Mouse (Mus musculus): ENCODE measurements around the gene Armh1.

Gene Armh1

GRCm38 (mm10) chr4:117251801-117252316, at the start of gene Armh1, which contains the start of gene Tmem53:
Gene Armh1, minus strand, starts transcription at chr4:117252125.
Gene Tmem53, plus strand, starts transcription at chr4:117251951.
- peak; percentile 85 for DNase-seq (ENCODE audit: low spot score)

DNA sequence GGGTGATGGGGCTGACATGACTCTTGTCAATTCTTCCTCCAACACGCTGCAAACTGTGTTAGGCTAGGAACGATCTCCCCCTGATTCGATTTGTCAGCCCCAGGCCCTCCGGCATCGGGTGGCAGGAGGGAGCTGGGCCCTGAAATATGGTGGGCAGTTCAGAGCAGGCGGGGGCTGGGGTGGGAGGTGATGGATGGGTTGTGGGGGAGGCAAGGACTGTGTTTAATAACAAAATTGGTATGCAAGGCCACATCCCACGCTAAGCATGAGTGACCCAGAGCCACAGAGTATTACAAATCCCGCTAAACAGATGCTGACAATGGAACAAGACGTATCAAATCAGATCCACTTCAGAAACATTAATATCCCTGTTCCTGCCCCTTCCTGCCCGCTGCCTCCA, 48.0 kb upstream of the Armh1 start:
- no peak for DNase-seq (ENCODE audit: low spot score)

DNA sequence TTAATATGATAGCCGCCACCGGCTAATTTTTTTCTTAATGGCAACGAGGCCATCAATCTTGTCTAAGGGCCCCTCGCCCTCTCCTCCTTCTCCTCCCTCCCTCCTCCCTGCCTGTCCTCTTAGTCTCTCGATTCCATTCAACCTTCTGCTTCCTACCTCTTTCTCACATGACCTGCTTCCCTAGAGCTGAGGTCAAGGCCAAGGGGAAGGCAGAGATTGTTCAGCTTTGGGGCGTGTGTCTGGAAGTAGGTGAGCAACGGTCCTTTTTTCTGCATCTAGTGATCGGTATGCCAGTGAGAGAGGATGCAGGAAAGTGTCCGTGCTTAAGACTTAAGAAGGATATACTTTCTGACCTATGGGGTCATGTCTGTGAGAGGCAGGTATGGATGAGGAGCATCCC, 45.9 kb upstream of the Armh1 start:
- DNase-seq (ENCODE audit: low spot score), result no peak

DNA sequence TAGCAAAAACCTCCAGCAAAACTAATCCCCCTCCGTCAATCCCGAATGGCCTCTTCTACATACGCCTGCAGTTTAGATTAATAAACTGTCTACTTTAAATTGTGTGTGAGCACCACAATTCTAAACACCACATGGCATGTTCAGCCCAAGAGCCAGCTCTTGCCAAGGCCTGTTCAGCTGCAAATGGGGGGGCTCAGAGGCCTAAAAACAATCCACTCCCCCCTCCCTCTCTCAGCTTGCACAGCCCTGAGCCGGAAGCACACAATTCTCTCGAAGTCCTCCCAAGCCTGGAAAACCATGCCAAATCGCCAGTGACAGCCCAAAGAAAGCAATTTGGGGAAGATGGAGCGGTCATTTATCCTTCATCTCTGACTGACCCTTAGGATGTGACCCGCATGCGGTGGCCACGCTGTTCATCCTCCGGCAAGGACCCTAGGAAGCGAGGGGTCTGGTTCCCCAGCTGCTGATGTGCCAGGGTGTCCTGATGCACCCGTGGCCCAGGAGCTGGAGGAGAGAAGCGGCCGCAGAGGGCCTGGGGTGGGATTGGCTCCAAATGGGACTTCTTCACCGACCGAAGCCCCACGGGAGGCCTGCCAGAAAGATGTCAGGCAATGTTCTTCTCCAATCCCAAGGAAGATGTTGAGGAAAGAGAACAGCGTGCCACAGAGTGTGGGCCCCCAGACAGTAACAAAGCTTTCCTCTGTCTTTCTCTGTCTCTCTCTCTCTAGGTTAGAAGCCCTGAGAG, 45.1 kb upstream of the Armh1 start:
- no peak for DNase-seq (ENCODE audit: low spot score)

DNA sequence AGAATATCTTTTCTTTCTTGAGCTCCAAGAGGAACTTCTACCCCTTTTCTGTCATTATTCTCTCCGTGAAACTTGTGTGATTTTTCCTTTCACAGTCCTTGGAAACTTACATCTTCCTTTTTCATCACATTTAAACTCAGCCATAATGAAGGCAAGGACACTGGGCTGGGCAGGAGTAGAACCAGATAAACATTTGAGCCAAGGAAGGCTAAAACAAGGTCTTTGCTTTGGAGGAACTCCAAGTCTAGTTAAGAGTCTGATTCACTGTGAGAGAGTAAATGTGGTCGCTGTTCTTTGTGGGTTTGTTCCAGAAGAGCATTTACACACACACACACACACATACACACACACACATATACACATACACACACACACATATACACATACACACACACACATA, 39.8 kb upstream of the Armh1 start:
- DNase-seq (ENCODE audit: low spot score), result no peak

- peak; percentile 67 for DNase-seq (ENCODE audit: low spot score)
Measured at GRCm38 (mm10) chr4:117288927-117289801, 37.2 kb upstream of the Armh1 start.

DNA sequence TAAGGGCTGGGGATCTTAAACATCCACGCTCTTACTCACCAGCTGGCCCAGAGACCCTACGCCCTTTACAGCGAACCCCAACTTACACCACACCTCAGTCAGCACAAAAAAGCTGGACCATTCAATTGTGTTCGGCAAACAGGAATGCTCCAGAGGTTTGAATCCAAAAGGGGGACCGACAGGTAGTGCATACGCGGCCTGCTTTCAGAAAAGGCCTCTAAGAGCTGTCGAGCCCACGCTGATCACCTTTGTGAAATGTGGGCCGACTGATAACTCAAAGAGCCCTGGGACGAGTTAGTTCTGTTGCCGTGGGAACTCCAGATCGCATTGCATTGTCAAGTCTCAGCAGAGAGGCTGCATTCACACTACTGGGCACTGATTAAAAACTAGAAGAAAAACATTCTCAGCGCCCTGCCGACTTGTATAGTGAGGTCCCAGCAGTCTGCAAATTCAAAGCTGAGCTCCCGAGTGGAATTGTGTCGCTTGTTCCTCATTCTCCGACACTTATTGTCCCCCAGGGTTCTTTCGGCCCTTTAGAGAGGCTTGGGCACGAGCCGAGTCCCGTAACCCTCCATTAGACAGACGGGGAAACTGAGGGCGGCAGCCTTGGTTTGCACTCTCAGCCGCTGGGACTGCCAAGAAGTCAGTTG, 36.5 kb upstream of the Armh1 start:
- DNase-seq (ENCODE audit: low spot score), result no peak

- DNase-seq (ENCODE audit: low spot score), result no peak
Measured at GRCm38 (mm10) chr4:117284363-117284762, 32.4 kb upstream of the Armh1 start.

DNA sequence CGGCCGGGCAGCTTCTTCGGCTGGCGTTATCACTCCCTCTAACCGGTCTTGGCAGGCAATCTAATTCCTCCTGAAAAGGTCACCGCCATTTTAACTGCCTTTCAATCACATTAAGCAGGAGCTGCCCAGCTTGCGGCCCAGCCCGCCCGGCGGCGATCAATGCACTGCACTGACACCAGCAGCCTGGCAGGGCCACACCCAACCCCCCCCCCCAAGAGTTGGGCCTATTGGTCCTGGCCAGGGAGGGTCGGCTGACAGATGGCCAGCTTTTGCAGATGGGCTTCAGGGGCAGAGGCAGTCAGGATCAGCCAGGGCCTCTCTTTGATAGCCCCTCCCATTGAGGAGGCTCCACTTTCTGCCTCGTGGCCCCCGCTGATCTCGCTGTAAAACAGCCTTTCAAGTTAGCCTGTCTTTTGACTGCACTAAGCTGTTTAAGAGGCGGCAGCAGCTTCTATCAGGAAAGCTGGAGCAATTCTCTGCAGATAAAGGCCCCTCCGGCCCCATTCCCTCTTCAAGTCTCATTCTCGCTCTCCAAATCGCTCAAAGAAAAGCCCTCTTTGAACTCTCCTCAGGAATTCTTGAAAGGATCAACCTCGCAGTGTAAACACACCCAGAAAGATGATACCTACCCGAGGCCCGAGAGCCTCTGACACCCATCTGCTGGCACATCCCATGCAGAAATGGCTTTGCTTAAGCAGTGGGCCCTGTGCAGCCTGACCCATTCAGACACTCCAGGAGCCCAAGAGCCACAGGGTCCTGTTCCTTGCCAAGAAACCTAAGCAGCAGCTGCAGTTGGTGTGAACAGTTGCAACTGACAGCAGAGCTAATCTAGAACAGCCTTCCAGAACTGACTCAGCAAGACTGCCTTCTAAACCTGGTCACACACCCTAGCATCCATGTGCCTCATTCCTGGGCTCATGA, 31.6 kb upstream of the Armh1 start:
- DNase-seq (ENCODE audit: low spot score), result no peak

GRCm38 (mm10) chr4:117281090-117281845, 29.3 kb upstream of the Armh1 start:
- DNase-seq (ENCODE audit: low spot score), result no peak

DNA sequence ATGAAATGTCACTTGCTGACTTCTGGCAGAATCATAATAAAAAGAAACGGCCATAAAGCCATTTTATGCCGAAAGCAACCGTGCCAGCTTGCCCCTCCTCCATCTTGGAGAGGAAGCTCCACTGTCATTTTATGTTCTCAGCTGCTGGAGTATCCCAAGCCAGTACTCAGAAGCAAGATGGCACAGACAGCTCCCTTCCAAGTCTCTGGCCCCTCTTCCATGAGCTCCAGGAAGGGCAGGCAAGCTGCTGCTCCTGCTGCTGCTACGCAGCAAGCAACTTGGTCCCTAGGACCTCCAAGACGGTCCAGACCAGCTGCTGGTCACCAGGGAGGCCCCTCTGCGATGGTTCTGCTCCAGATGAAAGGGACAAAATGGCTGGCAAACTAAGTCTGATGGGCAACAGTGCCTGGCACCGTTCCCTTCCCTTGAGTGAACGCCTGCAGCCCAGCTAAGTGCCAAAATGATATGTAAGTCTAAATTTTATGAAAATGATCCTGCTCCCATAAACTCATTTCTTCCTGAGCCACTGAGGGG, 28.5 kb upstream of the Armh1 start:
- no peak for DNase-seq (ENCODE audit: low spot score)

DNA sequence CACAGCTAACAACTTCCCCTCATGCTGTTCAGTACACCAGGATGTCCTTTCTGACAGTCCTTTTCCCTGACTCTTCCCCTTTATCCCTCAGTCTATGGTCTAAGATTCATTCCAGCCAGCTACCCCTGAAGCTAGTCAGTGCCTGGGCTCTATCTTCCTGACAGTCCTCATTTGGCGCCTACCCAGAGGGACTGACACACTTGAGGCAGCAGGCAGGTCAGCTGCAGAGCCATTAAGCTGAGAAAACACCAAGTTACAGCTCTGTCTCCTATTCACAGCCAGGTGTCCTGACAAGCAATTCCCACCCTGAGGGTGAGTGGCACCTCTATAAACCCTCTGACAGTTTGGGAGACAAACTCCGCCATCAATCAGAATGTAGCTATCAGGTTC, 27.3 kb upstream of the Armh1 start:
- no peak for DNase-seq (ENCODE audit: low spot score)

GRCm38 (mm10) chr4:117278381-117279252, 26.7 kb upstream of the Armh1 start:
- DNase-seq (ENCODE audit: low spot score), result no peak

- no peak for DNase-seq (ENCODE audit: low spot score)
Measured at GRCm38 (mm10) chr4:117277687-117278086, 25.8 kb upstream of the Armh1 start.

- DNase-seq (ENCODE audit: low spot score), result no peak
Measured at GRCm38 (mm10) chr4:117277021-117277420, 25.1 kb upstream of the Armh1 start.

- no peak for DNase-seq (ENCODE audit: low spot score)
Measured at GRCm38 (mm10) chr4:117276281-117276711, 24.4 kb upstream of the Armh1 start.

GRCm38 (mm10) chr4:117274720-117275119, 22.8 kb upstream of the Armh1 start:
- DNase-seq (ENCODE audit: low spot score), result no peak

GRCm38 (mm10) chr4:117272459-117272858, 20.5 kb upstream of the Armh1 start:
- no peak for DNase-seq (ENCODE audit: low spot score)

- DNase-seq (ENCODE audit: low spot score), result peak; percentile 43
Measured at GRCm38 (mm10) chr4:117270278-117270677, 18.4 kb upstream of the Armh1 start.

All from spleen, adult 12 weeks (tissue).